Mouse (Mus musculus) ES-E14 (cell line): Measurements from ENCODE around the gene Mrpl2.

Experiments used
- CHD2 ChIP-seq: IDR thresholded peaks from 2 replicates; pipeline ENCODE4 v1.6.1; 2014; ENCODE audit warnings: mild to moderate bottlenecking, low read depth, low read length, inconsistent platforms
- ZC3H11A ChIP-seq: IDR thresholded peaks from 2 replicates; pipeline ENCODE4 v1.6.1; 2012; ENCODE audit warnings: low read depth, mild to moderate bottlenecking, inconsistent platforms, low read length, borderline replicate concordance
- ZNF384 ChIP-seq: IDR thresholded peaks from 2 replicates; pipeline ENCODE4 v1.6.1; 2012; ENCODE audit warnings: low read depth, low read length, inconsistent platforms

DNA sequence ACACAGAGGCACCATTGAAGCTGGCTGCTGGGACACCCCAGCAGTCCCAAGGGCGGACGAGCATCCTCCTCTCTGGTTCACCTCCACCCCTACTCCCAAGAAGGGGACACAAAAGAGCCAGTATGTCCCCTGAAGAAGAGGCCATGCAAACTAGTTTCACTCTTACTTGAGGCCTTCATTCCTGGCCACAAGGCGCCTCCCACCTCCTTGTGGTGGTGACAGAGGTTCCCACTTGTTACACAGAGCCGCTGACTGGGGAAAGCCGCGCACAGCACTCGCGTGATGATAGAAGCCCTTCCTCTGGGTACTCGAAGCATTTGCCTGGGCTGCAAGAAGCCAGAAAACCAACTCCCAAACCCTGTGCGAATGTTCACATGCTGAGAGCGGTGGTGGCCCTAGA is 23.8 kb upstream of the Mrpl2 start:
- no peak for TF ChIP-seq CHD2
- no peak for TF ChIP-seq ZC3H11A
- TF ChIP-seq ZNF384 = no peak
